Mouse (Mus musculus): ENCODE measurements around the gene Ubap1l. TPM values are rescaled to one million over a fixed set of nuclear protein-coding genes. Genes with fewer than 3 reads are reported as not detected.

Ubap1l gene
- polyA plus RNA-seq, 1 experiment = 0.75 TPM

GRCm38 (mm10) chr9:65356561-65356960 is 4.3 kb upstream of the Ubap1l start:
- Histone ChIP-seq H3K27ac (replicated peaks; ENCODE audit: low read depth, low read length) (no peak overlapping the region), H3K4me3 (ENCODE audit: insufficient read depth, low read depth, low read length) (no peak overlapping the region)

DNA sequence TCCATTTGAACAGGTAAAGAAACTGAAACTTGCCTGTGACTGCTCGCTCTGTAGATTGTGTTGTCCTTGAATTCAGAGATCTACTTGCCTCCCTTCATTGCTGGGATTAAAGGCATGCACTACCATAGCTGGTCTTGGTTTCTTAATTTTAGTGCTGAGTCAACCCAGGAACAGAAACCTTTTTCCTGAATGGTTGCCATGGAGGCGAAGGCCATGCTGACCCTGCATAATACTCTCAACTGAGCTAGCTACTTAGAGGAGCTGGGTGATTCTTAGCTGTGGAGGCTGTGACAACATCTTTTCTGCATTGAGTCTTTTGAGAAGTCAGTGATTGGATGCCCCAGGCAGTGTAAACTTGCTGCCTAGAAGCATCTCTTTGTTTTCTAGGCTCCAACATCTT is 3.9 kb upstream of the Ubap1l start:
- H3K4me3 ChIP-seq (ENCODE audit: insufficient read depth, low read depth, low read length) = no peak overlapping the region
- H3K27ac ChIP-seq (replicated peaks; ENCODE audit: low read depth, low read length) = no peak overlapping the region
- 0 out of 2 replicates have a peak, but pooled peaks cover 2% of the 10 kb centered on the region for H3K4me1 ChIP-seq (ENCODE audit: control insufficient read depth, insufficient read depth, insufficient read length, low read length)

More at GRCm38 (mm10) chr9:65356561-65356960, 4.3 kb upstream of the Ubap1l start:
- H3K4me1 ChIP-seq (ENCODE audit: control insufficient read depth, insufficient read depth, insufficient read length, low read length) = 0 out of 2 replicates have a peak, but pooled peaks cover 2% of the 10 kb centered on the region

- no peak overlapping the region for H3K4me3 ChIP-seq (ENCODE audit: insufficient read depth, low read depth, low read length)
Observed at GRCm38 (mm10) chr9:65358956-65359480, 1.8 kb upstream of the Ubap1l start.

DNA sequence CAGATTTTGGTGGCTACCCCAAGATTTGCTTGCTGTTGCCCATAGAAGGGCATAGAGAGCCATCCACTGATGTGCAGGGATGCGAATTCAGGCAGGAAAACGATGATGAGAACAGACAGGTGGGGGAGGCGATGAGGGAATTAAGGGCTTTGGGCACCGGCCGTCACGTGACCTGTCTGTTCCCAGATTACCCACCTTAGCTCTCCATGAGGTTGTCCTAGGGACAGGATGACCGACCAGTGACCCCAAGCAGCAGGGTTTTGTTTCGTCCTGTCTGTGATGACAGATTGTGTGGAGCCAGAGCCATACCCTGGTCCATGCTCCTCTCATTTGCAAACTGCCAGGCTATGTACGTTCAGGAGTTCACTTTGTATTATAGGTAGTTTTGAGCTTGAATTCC is 2.8 kb downstream of the Ubap1l start:
- Histone ChIP-seq H3K4me1 (ENCODE audit: control insufficient read depth, insufficient read depth, insufficient read length, low read length) (0 out of 2 replicates have a peak, but pooled peaks cover 2% of the 10 kb centered on the region), H3K4me3 (ENCODE audit: insufficient read depth, low read depth, low read length) (no peak overlapping the region), H3K27ac (replicated peaks; ENCODE audit: low read depth, low read length) (no peak overlapping the region)

More at GRCm38 (mm10) chr9:65358956-65359480, 1.8 kb upstream of the Ubap1l start:
- 0 out of 2 replicates have a peak, but pooled peaks cover 2% of the 10 kb centered on the region for H3K4me1 ChIP-seq (ENCODE audit: control insufficient read depth, insufficient read depth, insufficient read length, low read length)
- 0 out of 2 replicates have a peak overlapping the region, but pooled peaks have one; percentile 35 for H3K27ac ChIP-seq (replicated peaks; ENCODE audit: low read depth, low read length)

DNA sequence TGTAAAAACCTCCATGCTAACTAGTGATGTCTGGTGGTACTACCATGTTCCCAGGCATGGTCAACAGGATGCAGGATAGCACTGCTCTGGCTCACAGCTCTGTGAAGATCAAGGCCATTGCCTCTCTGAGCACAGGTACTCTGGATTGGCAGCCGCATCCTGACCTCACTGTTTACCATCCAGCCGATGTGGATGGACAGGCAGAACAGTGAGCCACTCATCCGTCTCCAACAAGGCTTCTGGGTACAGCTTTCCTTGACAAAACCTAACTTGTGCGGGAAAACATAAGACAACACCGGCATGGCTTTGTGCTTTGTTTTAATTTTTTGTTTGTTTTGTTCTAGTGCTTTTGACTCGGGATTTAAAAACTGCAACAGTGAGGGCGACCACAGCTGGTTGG is 4.9 kb downstream of the Ubap1l start:
- no peak overlapping the region for H3K4me3 ChIP-seq (ENCODE audit: insufficient read depth, low read depth, low read length)
- H3K4me1 ChIP-seq (ENCODE audit: control insufficient read depth, insufficient read depth, insufficient read length, low read length) = no peaks in the 10 kb centered on the region
- H3K27ac ChIP-seq (replicated peaks; ENCODE audit: low read depth, low read length) = no peak overlapping the region

DNA sequence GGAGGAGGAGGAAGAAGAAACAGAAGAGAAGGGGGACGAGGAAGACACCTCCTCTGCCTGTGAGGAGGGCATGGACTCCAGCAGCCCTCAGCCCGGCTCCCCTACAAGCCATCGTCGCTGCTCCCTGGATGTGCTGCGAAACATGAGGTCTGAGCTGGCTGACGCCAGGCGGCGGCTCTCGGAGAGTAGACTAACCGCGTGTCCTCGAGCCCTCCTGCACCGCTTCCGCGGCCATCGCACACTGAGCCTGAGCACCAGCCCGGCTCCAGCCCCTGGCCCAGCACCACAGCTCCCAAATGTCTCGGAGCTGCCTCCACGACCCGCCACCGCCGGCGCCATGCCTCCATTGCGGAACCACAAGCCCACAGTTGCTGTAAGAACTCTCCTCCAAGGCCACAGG is 10.9 kb downstream of the Ubap1l start:
- no peak overlapping the region for H3K4me3 ChIP-seq (ENCODE audit: insufficient read depth, low read depth, low read length)
- peaks cover 13% of the 10 kb centered on the region for H3K4me1 ChIP-seq (ENCODE audit: control insufficient read depth, insufficient read depth, insufficient read length, low read length)
- no peak overlapping the region for H3K27ac ChIP-seq (replicated peaks; ENCODE audit: low read depth, low read length)

DNA sequence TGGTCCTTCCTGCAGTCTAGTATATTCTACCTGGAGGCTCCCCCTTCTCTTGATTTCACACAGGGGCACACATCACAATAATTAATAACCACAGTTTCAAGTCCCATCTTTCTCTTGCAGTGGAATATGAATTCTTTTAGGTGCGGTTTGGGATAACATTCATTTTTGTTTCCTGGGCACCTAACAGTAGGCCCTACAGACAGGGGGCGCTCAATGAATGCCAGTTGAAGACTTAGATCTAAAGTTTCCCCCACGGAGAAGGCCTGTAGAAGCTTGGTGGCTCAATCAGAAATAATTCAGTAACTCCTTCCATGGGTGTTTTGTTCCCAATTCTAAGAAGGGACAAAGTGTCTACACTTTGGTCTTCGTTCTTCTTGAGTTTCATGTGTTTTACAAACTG is 11.6 kb downstream of the Ubap1l start:
- Histone ChIP-seq H3K4me3 (ENCODE audit: insufficient read depth, low read depth, low read length) (no peak overlapping the region), H3K27ac (replicated peaks; ENCODE audit: low read depth, low read length) (no peak overlapping the region), H3K4me1 (ENCODE audit: control insufficient read depth, insufficient read depth, insufficient read length, low read length) (peaks cover 18% of the 10 kb centered on the region)

DNA sequence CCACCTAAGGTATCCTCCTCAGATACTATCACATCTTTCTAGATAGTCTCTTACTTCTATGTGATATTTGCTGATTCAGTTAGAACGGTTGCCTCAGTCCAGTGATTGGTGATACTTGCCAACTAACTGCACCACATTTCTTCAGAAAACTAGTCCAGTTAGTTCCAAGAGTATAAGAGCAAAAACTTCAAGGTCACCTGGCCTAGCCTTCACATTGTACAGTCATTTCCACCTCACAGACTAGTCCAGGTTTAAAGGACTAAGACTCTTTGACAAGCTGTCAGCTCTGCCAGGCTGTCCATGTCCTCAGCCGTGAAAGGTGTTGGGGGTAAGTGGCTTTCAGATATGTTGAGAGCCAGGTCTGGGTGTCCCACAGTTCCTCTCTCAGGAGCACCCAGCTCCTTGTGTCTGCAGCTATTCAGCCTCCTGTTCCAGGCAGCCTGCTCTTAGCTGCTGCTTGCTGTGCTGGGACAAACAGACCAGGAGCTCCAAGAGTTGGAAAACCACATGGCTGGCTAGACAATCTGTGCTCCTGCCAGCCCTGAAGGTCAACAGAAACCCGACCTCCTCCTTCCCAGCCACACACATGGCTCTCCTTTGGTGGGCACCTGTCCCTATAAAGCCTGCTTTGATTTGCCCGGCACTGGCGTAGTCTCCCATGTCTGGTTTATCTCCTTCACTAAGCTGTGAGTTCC is 13.8 kb downstream of the Ubap1l start:
- Histone ChIP-seq H3K4me1 (ENCODE audit: control insufficient read depth, insufficient read depth, insufficient read length, low read length) (peaks cover 20% of the 10 kb centered on the region), H3K27ac (replicated peaks; ENCODE audit: low read depth, low read length) (peak overlapping the region; percentile 98), H3K4me3 (ENCODE audit: insufficient read depth, low read depth, low read length) (no peak overlapping the region)

GRCm38 (mm10) chr9:65375163-65375934 is 14.5 kb downstream of the Ubap1l start:
- Histone ChIP-seq H3K4me1 (ENCODE audit: control insufficient read depth, insufficient read depth, insufficient read length, low read length) (peaks cover 20% of the 10 kb centered on the region), H3K27ac (replicated peaks; ENCODE audit: low read depth, low read length) (peak overlapping the region; percentile 98), H3K4me3 (ENCODE audit: insufficient read depth, low read depth, low read length) (no peak overlapping the region)

DNA sequence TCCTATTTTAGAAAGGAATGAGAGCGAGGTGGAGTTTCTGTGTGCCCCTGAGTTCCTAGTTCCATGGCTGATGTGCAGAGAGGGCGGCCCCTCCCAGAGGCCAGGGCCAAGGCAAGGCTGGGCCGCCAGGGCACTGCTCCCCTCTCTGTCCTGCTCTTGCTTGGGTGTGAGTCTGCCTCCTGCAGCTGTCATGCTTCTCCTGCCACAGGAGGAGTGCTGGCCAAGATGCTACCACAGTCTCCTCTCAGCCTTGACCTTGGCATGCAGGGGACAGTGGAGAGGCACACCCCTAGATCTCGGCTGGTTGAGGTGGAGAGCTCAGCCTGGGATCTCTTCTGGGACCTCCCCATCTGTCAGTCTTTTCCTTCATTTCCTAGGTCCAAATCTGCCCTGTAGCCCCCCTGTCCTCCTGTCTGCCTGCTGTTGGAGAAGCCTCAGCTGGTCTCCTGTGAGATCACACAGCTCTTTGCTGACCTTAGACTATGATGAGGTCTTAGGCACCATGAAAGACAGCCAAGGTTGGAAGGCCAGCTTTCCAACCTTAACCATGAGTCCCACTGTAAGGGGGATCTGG is 20.3 kb downstream of the Ubap1l start:
- no peak overlapping the region for H3K4me3 ChIP-seq (ENCODE audit: insufficient read depth, low read depth, low read length)
- peaks cover 32% of the 10 kb centered on the region for H3K4me1 ChIP-seq (ENCODE audit: control insufficient read depth, insufficient read depth, insufficient read length, low read length)
- H3K27ac ChIP-seq (replicated peaks; ENCODE audit: low read depth, low read length) = peak overlapping the region; percentile 32

GRCm38 (mm10) chr9:65382031-65382750 is 21.4 kb downstream of the Ubap1l start:
- Histone ChIP-seq H3K27ac (replicated peaks; ENCODE audit: low read depth, low read length) (peak overlapping the region; percentile 72), H3K4me1 (ENCODE audit: control insufficient read depth, insufficient read depth, insufficient read length, low read length) (peaks cover 23% of the 10 kb centered on the region), H3K4me3 (ENCODE audit: insufficient read depth, low read depth, low read length) (no peak overlapping the region)

DNA sequence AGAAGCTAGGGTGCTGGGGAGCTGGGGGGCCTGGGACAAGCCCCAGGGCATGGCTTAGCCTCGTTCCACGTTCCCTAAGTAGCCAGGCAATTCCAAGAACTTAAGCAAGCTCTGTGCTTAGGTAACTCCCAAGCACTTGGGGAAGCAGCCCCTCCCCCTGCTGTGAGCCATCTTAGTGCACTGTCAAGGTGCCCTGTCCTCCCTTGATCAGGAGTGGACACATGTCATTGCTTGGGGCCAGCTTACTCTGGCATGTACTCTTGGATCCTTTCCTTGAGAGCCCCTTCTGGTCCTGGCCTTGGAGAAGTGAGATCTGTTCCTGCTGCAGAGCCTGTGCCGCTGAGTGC is 21.9 kb downstream of the Ubap1l start:
- Histone ChIP-seq H3K27ac (replicated peaks; ENCODE audit: low read depth, low read length) (peak overlapping the region; percentile 72), H3K4me1 (ENCODE audit: control insufficient read depth, insufficient read depth, insufficient read length, low read length) (peaks cover 22% of the 10 kb centered on the region), H3K4me3 (ENCODE audit: insufficient read depth, low read depth, low read length) (no peak overlapping the region)

- Histone ChIP-seq H3K4me1 (ENCODE audit: control insufficient read depth, insufficient read depth, insufficient read length, low read length) (peaks cover 22% of the 10 kb centered on the region), H3K4me3 (ENCODE audit: insufficient read depth, low read depth, low read length) (no peak overlapping the region), H3K27ac (replicated peaks; ENCODE audit: low read depth, low read length) (peak overlapping the region; percentile 83)
Observed at GRCm38 (mm10) chr9:65384276-65384675, 23.4 kb downstream of the Ubap1l start.

DNA sequence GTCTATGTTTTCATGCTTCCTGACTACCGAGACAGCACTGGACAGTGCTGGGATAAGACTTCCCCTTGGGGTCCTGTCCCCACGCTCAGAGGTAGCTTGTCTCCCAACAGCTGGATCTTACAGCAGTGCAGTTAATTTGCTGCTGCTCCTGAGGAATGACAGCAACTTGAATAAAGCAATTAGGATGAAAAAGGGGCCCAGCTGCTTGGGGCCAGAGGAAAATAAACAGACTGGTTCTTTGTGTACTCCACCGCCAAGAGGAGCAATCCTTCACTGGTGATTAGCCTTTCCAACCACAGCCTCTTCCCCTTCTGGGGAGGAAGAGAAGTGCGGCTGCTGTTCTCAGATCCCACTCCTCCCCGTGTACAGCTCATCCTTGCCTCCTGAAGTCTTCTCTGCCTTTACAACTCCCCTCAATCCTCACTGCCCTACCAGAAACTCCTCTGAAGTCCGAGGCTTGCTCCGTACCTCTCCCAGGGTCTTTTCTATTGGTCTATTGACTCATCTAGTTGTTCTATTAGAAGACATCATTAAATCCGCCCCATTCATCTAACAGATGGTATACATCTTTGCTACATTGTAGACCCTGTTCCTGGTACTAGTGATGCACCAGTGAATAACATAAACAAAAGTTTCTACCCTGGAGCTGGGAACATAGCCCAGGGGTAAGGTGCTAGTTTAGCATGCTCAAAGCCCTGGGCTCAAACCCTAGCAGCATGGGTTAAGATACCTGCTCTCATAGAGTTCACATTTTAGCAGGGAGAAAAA is 25.7 kb downstream of the Ubap1l start:
- Histone ChIP-seq H3K4me3 (ENCODE audit: insufficient read depth, low read depth, low read length) (no peak overlapping the region), H3K27ac (replicated peaks; ENCODE audit: low read depth, low read length) (peak overlapping the region; percentile 33; the same call in 1 of the 2 replicates), H3K4me1 (ENCODE audit: control insufficient read depth, insufficient read depth, insufficient read length, low read length) (peaks cover 20% of the 10 kb centered on the region)
